Mouse (Mus musculus) MEL (cell line): ENCODE results near the gene Ocrl.

Source experiments
- CHD2 ChIP-seq: IDR thresholded peaks from 2 replicates; pipeline ENCODE4 v1.6.1; 2011; ENCODE audit warnings: low read length, improper control_type of control experiment
- CTCF ChIP-seq, 3 experiments: IDR thresholded peaks in 2 of 3; conservative IDR thresholded peaks in 1 of 3; 2 replicates each; pipeline ENCODE4 v1.5.1; 2011 to 2012; ENCODE audit warnings: low read length in 3 of 3, low read depth in 2 of 3, mild to moderate bottlenecking in 2 of 3, improper control_type of control experiment in 1 of 3, inconsistent platforms in 1 of 3, mixed read lengths in 1 of 3, moderate library complexity in 1 of 3; ENCODE audit not compliant: control insufficient read depth in 1 of 3, insufficient read depth in 1 of 3, poor library complexity in 1 of 3, severe bottlenecking in 1 of 3
- MAZ ChIP-seq: IDR thresholded peaks from 2 replicates; pipeline ENCODE4 v1.6.1; 2012; ENCODE audit warnings: low read depth, mild to moderate bottlenecking, inconsistent platforms, low read length, improper control_type of control experiment
- NELFE ChIP-seq: IDR thresholded peaks from 2 replicates; pipeline ENCODE4 v1.6.1; 2011; ENCODE audit warnings: low read depth, low read length, improper control_type of control experiment
- POLR2A ChIP-seq, 2 experiments: IDR thresholded peaks; 2 replicates each; pipeline ENCODE4 v1.6.1; 2011 to 2012; ENCODE audit warnings: low read length in 2 of 2, mild to moderate bottlenecking in 2 of 2, control low read depth in 1 of 2, improper control_type of control experiment in 1 of 2, low read depth in 1 of 2, moderate library complexity in 1 of 2; ENCODE audit not compliant: control insufficient read depth in 1 of 2, insufficient read depth in 1 of 2, poor library complexity in 1 of 2
- RAD21 ChIP-seq: IDR thresholded peaks from 2 replicates; pipeline ENCODE4 v1.6.1; 2011; ENCODE audit warnings: mild to moderate bottlenecking, low read depth, low read length, improper control_type of control experiment
- TCF12 ChIP-seq: IDR thresholded peaks from 2 replicates; pipeline ENCODE4 v1.6.1; 2014; ENCODE audit warnings: low read depth, mild to moderate bottlenecking, inconsistent platforms, low read length, improper control_type of control experiment, moderate library complexity
- ZMIZ1 ChIP-seq: IDR thresholded peaks from 2 replicates; pipeline ENCODE4 v1.6.1; 2012; ENCODE audit warnings: low read depth, mild to moderate bottlenecking, inconsistent platforms, low read length, improper control_type of control experiment, moderate library complexity

DNA sequence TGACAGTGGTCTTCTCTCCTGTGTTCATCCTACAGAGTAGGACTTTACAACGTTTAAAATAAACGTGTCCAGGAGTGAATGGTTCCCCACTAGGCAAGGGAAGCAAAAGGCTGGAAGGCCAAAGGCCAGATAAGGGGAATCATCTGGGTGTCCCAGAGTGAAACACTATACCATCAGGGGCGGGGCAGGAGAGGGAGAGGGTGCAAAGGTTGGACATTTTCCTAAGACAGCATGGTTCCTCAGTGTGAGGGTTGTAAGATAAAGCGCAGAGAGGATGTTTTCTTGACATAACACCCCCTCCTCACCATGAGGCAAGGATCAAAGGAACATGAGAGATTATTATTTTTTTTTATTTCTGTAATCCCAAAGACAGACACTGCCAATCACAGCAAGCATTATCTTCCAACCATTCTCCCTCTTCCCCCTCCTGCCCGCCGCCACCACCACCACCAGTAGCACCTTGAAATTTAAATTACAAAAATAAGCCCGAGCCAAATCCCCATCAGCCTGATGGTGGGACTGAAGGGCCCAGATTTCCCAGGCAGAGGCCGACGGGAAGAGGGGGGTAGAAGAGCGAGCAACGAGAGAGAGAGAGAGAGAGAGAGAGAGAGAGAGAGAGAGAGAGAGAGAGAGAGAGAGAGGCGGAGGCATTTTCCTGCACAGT lies 20.8 kb upstream of the Ocrl start:
- no peak for TF ChIP-seq TCF12
- no peak for TF ChIP-seq POLR2A (IDR thresholded peaks at IDR 0.05; ENCODE audit: control insufficient read depth in 1 of 2, insufficient read depth in 1 of 2, low read depth in 1 of 2, low read length in 2 of 2, poor library complexity in 1 of 2)
- TF ChIP-seq MAZ, result no peak
- no peak for TF ChIP-seq CTCF (IDR thresholded peaks at IDR 0.05 in 2 of 3, conservative IDR thresholded peaks at IDR 0.05 in 1 of 3; ENCODE audit: control insufficient read depth in 1 of 3, insufficient read depth in 1 of 3, low read depth in 2 of 3, low read length in 3 of 3, poor library complexity in 1 of 3, severe bottlenecking in 1 of 3)
- TF ChIP-seq CHD2, result no peak
- TF ChIP-seq NELFE, result no peak
- TF ChIP-seq ZMIZ1, result no peak
- TF ChIP-seq RAD21, result no peak
